In the genomic region with DNA sequence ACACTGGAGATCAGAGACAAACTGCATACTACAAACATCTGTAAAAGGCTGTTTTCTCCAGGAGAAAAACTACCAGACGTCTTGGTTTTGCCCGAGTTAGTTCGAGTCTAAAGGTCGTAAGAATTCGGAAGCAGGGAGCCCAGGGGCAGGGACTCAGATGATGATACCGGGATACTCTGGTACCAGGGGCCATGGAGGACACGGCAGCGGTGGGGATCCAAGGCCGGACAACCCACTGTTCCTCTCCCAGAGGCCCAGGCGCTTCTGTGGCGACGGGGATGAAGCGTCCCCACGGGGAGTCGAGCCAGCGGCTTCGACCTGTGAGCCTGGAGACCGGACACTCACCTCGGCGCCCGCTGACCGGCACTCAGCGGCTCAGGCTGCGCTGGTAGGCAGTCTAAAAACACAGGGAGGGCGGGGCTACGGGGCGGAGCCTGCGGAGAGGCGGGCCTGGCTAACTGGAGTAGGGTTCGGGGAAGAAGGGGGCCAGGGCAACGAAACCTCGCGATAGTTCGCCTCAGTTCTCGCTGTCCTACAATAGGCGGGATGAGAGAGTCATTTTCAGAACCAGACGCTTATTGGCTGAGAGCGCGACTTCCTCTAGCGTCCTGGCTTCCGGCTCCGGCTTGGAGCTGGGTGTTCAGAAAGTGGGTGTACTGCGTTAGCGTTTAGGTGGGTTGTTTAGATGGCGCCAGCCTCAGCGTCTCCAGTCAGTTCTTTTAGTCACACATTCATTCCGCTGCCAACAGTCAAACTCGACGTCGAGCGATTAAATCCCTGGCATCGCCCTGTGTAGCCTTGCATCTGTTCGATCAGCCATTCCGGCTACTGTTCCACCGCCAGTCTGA, we compare ENCODE assay signal across 1 mouse cellular context.
TF ChIP-seq lines count a peak whose summit lies in the region.

A gene (minus strand): TSS at position 436 of the 848 bp plus-strand sequence.

TF ChIP-seq in MEL, 35 proteins besides CTCF, POLR2A, EP300 and RAD21 (continued from another document):
- TF ChIP-seq BHLHE40 (IDR thresholded peaks at IDR 0.05; ENCODE audit: borderline replicate concordance, low read depth, low read length): no peak
- TF ChIP-seq KAT2A (conservative IDR thresholded peaks at IDR 0.05; ENCODE audit: low read depth, low read length): peak; percentile 45; the same call in 1 of the 2 replicates
- TF ChIP-seq E2F4 (IDR thresholded peaks at IDR 0.05; ENCODE audit: borderline replicate concordance, low read depth, low read length): no peak
- no peak for TF ChIP-seq ZC3H11A (IDR thresholded peaks at IDR 0.05; ENCODE audit: low read depth, low read length)
- TF ChIP-seq GABPA (IDR thresholded peaks at IDR 0.05; ENCODE audit: low read depth, low read length): no peak
- TF ChIP-seq USF1 (IDR thresholded peaks at IDR 0.05; ENCODE audit: low read depth, low read length): no peak
- TF ChIP-seq ZNF384 (IDR thresholded peaks at IDR 0.05; ENCODE audit: low read depth, low read length): no peak
- TF ChIP-seq TAL1 (IDR thresholded peaks at IDR 0.05; ENCODE audit: low read length): no peak
- TF ChIP-seq UBTF (IDR thresholded peaks at IDR 0.05; ENCODE audit: borderline replicate concordance, insufficient read depth, low read depth, low read length): no peak
- no peak for TF ChIP-seq ZKSCAN1 (IDR thresholded peaks at IDR 0.05; ENCODE audit: low read depth, low read length)
- no peak for TF ChIP-seq GATA1 (IDR thresholded peaks at IDR 0.05; ENCODE audit: low read depth, low read length)
- TF ChIP-seq CHD2 (IDR thresholded peaks at IDR 0.05; ENCODE audit: low read length): peak; percentile 92
- no peak for TF ChIP-seq MEF2A (IDR thresholded peaks at IDR 0.05; ENCODE audit: extremely low read depth, insufficient replicate concordance, low read depth, low read length, poor library complexity, severe bottlenecking)
- peak; percentile 86 for TF ChIP-seq ELF1 (IDR thresholded peaks at IDR 0.05; ENCODE audit: low read depth, low read length)
- TF ChIP-seq JUND (IDR thresholded peaks at IDR 0.05; ENCODE audit: low read depth, low read length): no peak
